Mouse (Mus musculus) embryonic fibroblast, embryonic 13.5 days (primary cell): ENCODE measurements at regions not wholly inside any gene's neighbourhood (a gene's known extent, or its start where the extent isn't known, plus 50 kb on each side); places are given as distances from the start of the nearest gene placed in this dataset.

Experiments
- H3K27ac ChIP-seq: 2 replicates; pipeline ENCODE4 v1.5.1; 2012; ENCODE audit warnings: low read length, control low read depth, inconsistent platforms; ENCODE audit not compliant: insufficient read depth
- H3K4me1 ChIP-seq: 2 replicates; pipeline ENCODE4 v1.6.1; 2011; ENCODE audit warnings: low read length; ENCODE audit not compliant: control insufficient read depth, insufficient read depth
- H3K4me3 ChIP-seq: 2 replicates; pipeline ENCODE4 v1.5.1; 2011; ENCODE audit warnings: mild to moderate bottlenecking, control low read depth, low read length; ENCODE audit not compliant: insufficient read depth
- CTCF ChIP-seq: IDR thresholded peaks from 2 replicates; pipeline ENCODE4 v1.5.1; 2011; ENCODE audit warnings: mild to moderate bottlenecking, control low read depth, low read length, moderate library complexity, borderline replicate concordance; ENCODE audit not compliant: insufficient read depth
- POLR2A ChIP-seq: IDR thresholded peaks from 2 replicates; pipeline ENCODE4 v1.6.1; 2011; ENCODE audit warnings: low read depth, mild to moderate bottlenecking, control low read depth, low read length, moderate library complexity

GRCm38 (mm10) chr16:29771320-29771719, 192.2 kb downstream of the Opa1 start:
- Histone ChIP-seq H3K27ac (no peak overlapping the region), H3K4me3 (no peak overlapping the region), H3K4me1 (no peaks in the 10 kb centered on the region)
- no peak for TF ChIP-seq POLR2A
- TF ChIP-seq CTCF = no peak

GRCm38 (mm10) chr16:29771728-29772608, 192.8 kb downstream of the Opa1 start:
- H3K27ac ChIP-seq = no peak overlapping the region
- H3K4me3 ChIP-seq = no peak overlapping the region
- no peaks in the 10 kb centered on the region for H3K4me1 ChIP-seq
- TF ChIP-seq POLR2A (no peak), CTCF (no peak)

- Histone ChIP-seq H3K4me3 (no peak overlapping the region), H3K27ac (no peak overlapping the region), H3K4me1 (no peaks in the 10 kb centered on the region)
- TF ChIP-seq CTCF = no peak
Measured at GRCm38 (mm10) chr16:29772609-29772988, 193.5 kb downstream of the Opa1 start.

- no peaks in the 10 kb centered on the region for H3K4me1 ChIP-seq
- no peak overlapping the region for H3K4me3 ChIP-seq
- H3K27ac ChIP-seq = no peak overlapping the region
- no peak for TF ChIP-seq CTCF
- TF ChIP-seq POLR2A = no peak
Measured at GRCm38 (mm10) chr16:29773056-29773455, 193.9 kb downstream of the Opa1 start.

GRCm38 (mm10) chr16:29774949-29775348, 195.8 kb downstream of the Opa1 start:
- Histone ChIP-seq H3K27ac (no peak overlapping the region), H3K4me1 (no peaks in the 10 kb centered on the region), H3K4me3 (no peak overlapping the region)
- TF ChIP-seq CTCF = no peak
- TF ChIP-seq POLR2A = no peak

GRCm38 (mm10) chr16:29775879-29776278, 196.7 kb downstream of the Opa1 start:
- Histone ChIP-seq H3K4me3 (no peak overlapping the region), H3K4me1 (no peaks in the 10 kb centered on the region), H3K27ac (no peak overlapping the region)
- TF ChIP-seq CTCF (no peak), POLR2A (no peak)

- TF ChIP-seq POLR2A (no peak), CTCF (no peak)
- Histone ChIP-seq H3K4me1 (no peaks in the 10 kb centered on the region), H3K4me3 (no peak overlapping the region), H3K27ac (no peak overlapping the region)
Measured at GRCm38 (mm10) chr16:29782441-29782840, 203.3 kb downstream of the Opa1 start.

- TF ChIP-seq CTCF (peak; percentile 29; the same call in 1 of the 2 replicates), POLR2A (no peak)
Measured at GRCm38 (mm10) chr16:29785114-29785513, 206.0 kb downstream of the Opa1 start.

GRCm38 (mm10) chr16:29786540-29786939, 207.4 kb downstream of the Opa1 start:
- H3K4me3 ChIP-seq = no peak overlapping the region

More at GRCm38 (mm10) chr16:29785114-29785513, 206.0 kb downstream of the Opa1 start:
- Histone ChIP-seq H3K4me3 (no peak overlapping the region), H3K27ac (0 out of 2 replicates have a peak overlapping the region, but pooled peaks have one; percentile 31), H3K4me1 (no peaks in the 10 kb centered on the region)

More at GRCm38 (mm10) chr16:29786540-29786939, 207.4 kb downstream of the Opa1 start:
- TF ChIP-seq POLR2A = no peak
- no peak for TF ChIP-seq CTCF
- no peaks in the 10 kb centered on the region for H3K4me1 ChIP-seq
- H3K27ac ChIP-seq = no peak overlapping the region
